Mouse (Mus musculus): Measurements from ENCODE around the gene B9d2. TPM values are rescaled to one million over a fixed set of nuclear protein-coding genes. Genes with fewer than 3 reads are reported as not detected.

B9d2 gene
- 24.9 and 29.5 TPM in 2 replicates for polyA plus RNA-seq (2016; fragmentation: Nextera tagmentation; extraction: Ambion mirVana)

GRCm38 (mm10) chr7:25680514-25681258, at the start of gene B9d2:
Gene B9d2 (plus strand): TSS chr7:25680780.
- peak within 1 kb of the TSS; percentile 81 for H3K4me2 ChIP-seq
- peak within 1 kb of the TSS; percentile 64 for H3K9ac ChIP-seq
- peaks cover 71% of the 10 kb centered on the region for H3K4me1 ChIP-seq
- H3K9me3 ChIP-seq (replicated peaks), result no peaks in the 10 kb centered on the region
- WGBS (ENCODE audit: insufficient replicate concordance), result under 1% methylated on average over 46 of the region's 46 CpGs
- ATAC-seq, result peak; percentile 94
- peaks cover 14% of the 10 kb centered on the region for H3K27me3 ChIP-seq (replicated peaks)
- H3K36me3 ChIP-seq, result peaks cover 9% of the 10 kb centered on the region
- peak within 1 kb of the TSS; percentile 91 for H3K27ac ChIP-seq
- H3K4me3 ChIP-seq, result peak within 1 kb of the TSS; percentile 67

- H3K27me3 ChIP-seq (replicated peaks), result 0 out of 2 replicates have a peak, but pooled peaks cover 12% of the 10 kb centered on the region
- WGBS (ENCODE audit: insufficient replicate concordance), result 45% methylated on average over 5 of the region's 5 CpGs
- H3K27ac ChIP-seq, result no peak overlapping the region
- H3K9me3 ChIP-seq (replicated peaks), result no peaks in the 10 kb centered on the region
- H3K4me1 ChIP-seq, result peaks cover 17% of the 10 kb centered on the region
- peaks cover 37% of the 10 kb centered on the region for H3K36me3 ChIP-seq
- ATAC-seq, result no peak
- H3K4me3 ChIP-seq, result no peak overlapping the region
- H3K9ac ChIP-seq, result no peak overlapping the region
- no peak overlapping the region for H3K4me2 ChIP-seq
These were observed 47.9 kb upstream of the B9d2 start for GRCm38 (mm10) chr7:25632679-25633078.

- Histone ChIP-seq H3K9ac (no peak overlapping the region), H3K4me2 (no peak overlapping the region), H3K9me3 (replicated peaks) (no peaks in the 10 kb centered on the region), H3K4me1 (peaks cover 6% of the 10 kb centered on the region; the same call in 1 of the 2 replicates), H3K36me3 (peaks cover 18% of the 10 kb centered on the region), H3K27me3 (replicated peaks) (no peaks in the 10 kb centered on the region), H3K27ac (no peak overlapping the region), H3K4me3 (no peak overlapping the region)
- ATAC-seq, result no peak
- 51% methylated on average over 3 of the region's 3 CpGs for WGBS (ENCODE audit: insufficient replicate concordance)
These were observed 44.2 kb upstream of the B9d2 start for GRCm38 (mm10) chr7:25636373-25636772.

- 73% methylated on average over 5 of the region's 5 CpGs for WGBS (ENCODE audit: insufficient replicate concordance)
- peaks cover 6% of the 10 kb centered on the region; the same call in 1 of the 2 replicates for H3K4me1 ChIP-seq
- no peak overlapping the region for H3K4me3 ChIP-seq
- peaks cover 16% of the 10 kb centered on the region for H3K36me3 ChIP-seq
- H3K9ac ChIP-seq, result no peak overlapping the region
- no peak overlapping the region for H3K4me2 ChIP-seq
- peak; percentile 14; the same call in 1 of the 2 replicates for ATAC-seq
- no peaks in the 10 kb centered on the region for H3K27me3 ChIP-seq (replicated peaks)
- H3K9me3 ChIP-seq (replicated peaks), result no peaks in the 10 kb centered on the region
- H3K27ac ChIP-seq, result no peak overlapping the region
These were observed 43.5 kb upstream of the B9d2 start for GRCm38 (mm10) chr7:25637099-25637498.

- ATAC-seq, result no peak
- Histone ChIP-seq H3K4me2 (no peak overlapping the region), H3K27ac (no peak overlapping the region), H3K4me1 (peaks cover 7% of the 10 kb centered on the region; the same call in 1 of the 2 replicates), H3K36me3 (peaks cover 12% of the 10 kb centered on the region; the same call in 1 of the 2 replicates), H3K9me3 (replicated peaks) (0 out of 2 replicates have a peak, but pooled peaks cover 4% of the 10 kb centered on the region), H3K27me3 (replicated peaks) (no peaks in the 10 kb centered on the region), H3K4me3 (no peak overlapping the region), H3K9ac (no peak overlapping the region)
- 79% methylated on average over 4 of the region's 4 CpGs for WGBS (ENCODE audit: insufficient replicate concordance)
These were observed 40.8 kb upstream of the B9d2 start for GRCm38 (mm10) chr7:25639754-25640153.

GRCm38 (mm10) chr7:25644136-25644535, 36.4 kb upstream of the B9d2 start:
- Histone ChIP-seq H3K4me1 (peaks cover 12% of the 10 kb centered on the region; the same call in 1 of the 2 replicates), H3K9ac (no peak overlapping the region), H3K9me3 (replicated peaks) (0 out of 2 replicates have a peak, but pooled peaks cover 4% of the 10 kb centered on the region), H3K27me3 (replicated peaks) (no peaks in the 10 kb centered on the region), H3K4me2 (no peak overlapping the region), H3K4me3 (no peak overlapping the region), H3K27ac (no peak overlapping the region), H3K36me3 (peaks cover 6% of the 10 kb centered on the region; the same call in 1 of the 2 replicates)
- ATAC-seq, result no peak
- WGBS (ENCODE audit: insufficient replicate concordance), result 38% methylated on average over 10 of the region's 10 CpGs

GRCm38 (mm10) chr7:25644631-25645030, 35.9 kb upstream of the B9d2 start:
- WGBS (ENCODE audit: insufficient replicate concordance), result 45% methylated on average over 4 of the region's 4 CpGs
- no peak overlapping the region for H3K4me3 ChIP-seq
- H3K4me2 ChIP-seq, result no peak overlapping the region
- peaks cover 17% of the 10 kb centered on the region for H3K4me1 ChIP-seq
- no peak overlapping the region for H3K27ac ChIP-seq
- no peak for ATAC-seq
- peaks cover 6% of the 10 kb centered on the region; the same call in 1 of the 2 replicates for H3K36me3 ChIP-seq
- H3K27me3 ChIP-seq (replicated peaks), result no peaks in the 10 kb centered on the region
- H3K9ac ChIP-seq, result no peak overlapping the region
- 0 out of 2 replicates have a peak, but pooled peaks cover 4% of the 10 kb centered on the region for H3K9me3 ChIP-seq (replicated peaks)

GRCm38 (mm10) chr7:25645074-25645473, 35.5 kb upstream of the B9d2 start:
- Histone ChIP-seq H3K36me3 (peaks cover 6% of the 10 kb centered on the region; the same call in 1 of the 2 replicates), H3K4me2 (no peak overlapping the region), H3K27ac (no peak overlapping the region), H3K4me3 (no peak overlapping the region), H3K9ac (no peak overlapping the region), H3K9me3 (replicated peaks) (0 out of 2 replicates have a peak, but pooled peaks cover 4% of the 10 kb centered on the region), H3K27me3 (replicated peaks) (no peaks in the 10 kb centered on the region), H3K4me1 (peaks cover 22% of the 10 kb centered on the region)
- 58% methylated on average over 14 of the region's 14 CpGs for WGBS (ENCODE audit: insufficient replicate concordance)
- no peak for ATAC-seq

- Histone ChIP-seq H3K9me3 (replicated peaks) (0 out of 2 replicates have a peak, but pooled peaks cover 1% of the 10 kb centered on the region), H3K27ac (no peak overlapping the region), H3K4me2 (no peak overlapping the region), H3K9ac (no peak overlapping the region), H3K4me1 (peaks cover 32% of the 10 kb centered on the region), H3K36me3 (no peaks in the 10 kb centered on the region), H3K27me3 (replicated peaks) (no peaks in the 10 kb centered on the region), H3K4me3 (no peak overlapping the region)
- ATAC-seq, result no peak
- WGBS (ENCODE audit: insufficient replicate concordance), result 51% methylated on average over 5 of the region's 5 CpGs
These were observed 32.9 kb upstream of the B9d2 start for GRCm38 (mm10) chr7:25647574-25648123.

GRCm38 (mm10) chr7:25649839-25650238, 30.7 kb upstream of the B9d2 start:
- no peak overlapping the region; the same call in 1 of the 2 replicates for H3K27ac ChIP-seq
- H3K4me2 ChIP-seq, result no peak overlapping the region

GRCm38 (mm10) chr7:25651281-25651680, 29.3 kb upstream of the B9d2 start:
- H3K36me3 ChIP-seq, result no peaks in the 10 kb centered on the region
- H3K4me1 ChIP-seq, result peaks cover 26% of the 10 kb centered on the region
- no peaks in the 10 kb centered on the region for H3K27me3 ChIP-seq (replicated peaks)
- H3K4me3 ChIP-seq, result no peak overlapping the region
- no peak overlapping the region for H3K4me2 ChIP-seq
- H3K9ac ChIP-seq, result no peak overlapping the region
- no peaks in the 10 kb centered on the region for H3K9me3 ChIP-seq (replicated peaks)
- WGBS (ENCODE audit: insufficient replicate concordance), result 38% methylated on average over 8 of the region's 8 CpGs
- no peak overlapping the region for H3K27ac ChIP-seq
- no peak for ATAC-seq

More at GRCm38 (mm10) chr7:25649839-25650238, 30.7 kb upstream of the B9d2 start:
- H3K36me3 ChIP-seq, result no peaks in the 10 kb centered on the region
- H3K27me3 ChIP-seq (replicated peaks), result no peaks in the 10 kb centered on the region
- no peaks in the 10 kb centered on the region for H3K9me3 ChIP-seq (replicated peaks)
- no peak overlapping the region for H3K9ac ChIP-seq
- ATAC-seq, result 0 out of 2 replicates have a peak, but pooled peaks have one; percentile 9
- H3K4me3 ChIP-seq, result no peak overlapping the region
- H3K4me1 ChIP-seq, result peaks cover 25% of the 10 kb centered on the region
- 25% methylated on average over 5 of the region's 5 CpGs for WGBS (ENCODE audit: insufficient replicate concordance)

- Histone ChIP-seq H3K4me2 (0 out of 2 replicates have a peak overlapping the region, but pooled peaks have one; percentile 8), H3K4me1 (peaks cover 36% of the 10 kb centered on the region), H3K9ac (no peak overlapping the region), H3K36me3 (no peaks in the 10 kb centered on the region), H3K27ac (no peak overlapping the region), H3K9me3 (replicated peaks) (no peaks in the 10 kb centered on the region), H3K4me3 (no peak overlapping the region), H3K27me3 (replicated peaks) (no peaks in the 10 kb centered on the region)
- WGBS (ENCODE audit: insufficient replicate concordance), result 39% methylated on average over 12 of the region's 12 CpGs
- no peak for ATAC-seq
These were observed 28.3 kb upstream of the B9d2 start for GRCm38 (mm10) chr7:25652244-25652759.
